Mouse (Mus musculus): ENCODE measurements around the gene Arpc3.
"Not testable (repeated sequence)": the region's sequence is repeated elsewhere in the genome, so short reads cannot be mapped to it uniquely, and the experiment has no call there.

Arpc3 gene

GRCm38 (mm10) chr5:122400628-122401302 lies 9.1 kb downstream of the Arpc3 start:
- DNase-seq: no peak

DNA sequence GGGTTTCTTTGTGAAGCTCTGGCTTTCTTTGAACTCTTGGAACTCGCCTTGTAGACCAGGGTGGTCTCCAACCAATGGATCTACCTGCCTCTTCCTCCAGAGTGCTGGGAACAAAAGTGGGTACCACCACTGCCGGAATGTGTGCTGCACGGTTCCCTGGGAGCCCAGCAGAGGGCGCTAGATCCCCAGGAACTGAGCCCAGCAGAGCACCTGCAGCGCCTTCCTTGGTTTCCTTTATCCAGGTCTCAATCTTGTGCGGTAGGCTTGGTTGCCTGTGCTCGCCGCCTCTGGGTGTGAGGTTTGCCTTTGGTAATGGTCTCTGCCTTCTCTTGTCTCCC lies 9.6 kb downstream of the Arpc3 start:
- DNase-seq: peak; percentile 81

GRCm38 (mm10) chr5:122402160-122402559 lies 10.5 kb downstream of the Arpc3 start:
- DNase-seq: no peak

DNA sequence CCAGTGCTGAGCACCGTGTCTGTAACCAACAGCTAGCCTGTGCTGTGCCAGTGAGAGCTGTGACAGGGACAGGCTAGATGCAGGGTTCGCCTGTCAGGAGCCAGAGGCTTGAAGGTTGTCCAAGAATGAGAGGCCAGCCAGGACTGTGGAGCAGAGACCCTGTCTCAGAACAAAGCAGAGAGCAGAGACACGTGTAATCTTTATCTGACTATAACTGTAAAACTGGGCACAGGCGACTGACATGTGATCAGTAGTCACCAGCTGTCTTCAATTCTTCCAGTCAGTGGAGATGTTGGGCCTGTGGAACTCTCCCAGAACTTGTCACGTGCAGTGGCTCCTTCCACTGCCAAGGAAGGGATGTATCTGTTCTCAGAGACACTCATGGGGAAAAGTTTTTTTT lies 11.1 kb downstream of the Arpc3 start:
- no peak for DNase-seq

DNA sequence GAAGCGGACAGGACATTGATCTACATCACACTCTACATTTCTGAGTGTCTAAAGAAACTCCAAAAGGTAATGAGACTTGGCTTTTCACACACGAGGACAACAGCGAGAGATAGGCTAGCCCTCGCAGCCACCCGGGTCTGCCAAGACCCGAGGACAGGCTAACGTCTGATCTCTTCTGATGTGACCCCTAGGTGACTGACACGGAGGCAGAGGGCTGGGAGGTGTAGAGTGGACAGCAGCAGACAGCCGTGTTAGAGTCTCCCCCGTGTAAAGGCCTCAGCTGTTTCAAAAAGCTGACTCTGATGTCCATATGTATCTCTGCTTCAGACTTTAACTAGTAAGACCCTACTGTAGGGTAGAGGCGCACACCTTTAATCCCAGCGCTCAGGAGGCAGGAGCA lies 11.7 kb downstream of the Arpc3 start:
- no peak for DNase-seq

DNA sequence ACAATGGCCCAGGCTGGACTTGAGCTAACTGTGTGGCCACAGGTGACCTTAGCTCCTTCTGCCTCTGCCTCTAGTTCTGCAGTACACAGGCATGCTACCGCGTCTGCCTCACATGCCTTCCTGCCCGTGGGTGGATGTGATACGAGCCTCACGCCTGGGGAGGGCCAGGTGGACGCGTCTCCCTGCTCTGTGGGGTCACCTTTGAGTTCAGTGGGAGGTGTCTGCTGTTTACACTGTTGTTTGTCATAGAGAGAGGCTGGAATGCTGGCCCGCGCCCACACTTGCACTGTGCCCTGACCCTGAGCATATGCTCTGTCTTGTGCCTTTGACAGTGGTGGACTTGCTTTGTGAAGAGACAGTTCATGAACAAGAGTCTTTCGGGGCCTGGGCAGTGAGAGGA lies 13.9 kb downstream of the Arpc3 start:
- DNase-seq: no peak

DNA sequence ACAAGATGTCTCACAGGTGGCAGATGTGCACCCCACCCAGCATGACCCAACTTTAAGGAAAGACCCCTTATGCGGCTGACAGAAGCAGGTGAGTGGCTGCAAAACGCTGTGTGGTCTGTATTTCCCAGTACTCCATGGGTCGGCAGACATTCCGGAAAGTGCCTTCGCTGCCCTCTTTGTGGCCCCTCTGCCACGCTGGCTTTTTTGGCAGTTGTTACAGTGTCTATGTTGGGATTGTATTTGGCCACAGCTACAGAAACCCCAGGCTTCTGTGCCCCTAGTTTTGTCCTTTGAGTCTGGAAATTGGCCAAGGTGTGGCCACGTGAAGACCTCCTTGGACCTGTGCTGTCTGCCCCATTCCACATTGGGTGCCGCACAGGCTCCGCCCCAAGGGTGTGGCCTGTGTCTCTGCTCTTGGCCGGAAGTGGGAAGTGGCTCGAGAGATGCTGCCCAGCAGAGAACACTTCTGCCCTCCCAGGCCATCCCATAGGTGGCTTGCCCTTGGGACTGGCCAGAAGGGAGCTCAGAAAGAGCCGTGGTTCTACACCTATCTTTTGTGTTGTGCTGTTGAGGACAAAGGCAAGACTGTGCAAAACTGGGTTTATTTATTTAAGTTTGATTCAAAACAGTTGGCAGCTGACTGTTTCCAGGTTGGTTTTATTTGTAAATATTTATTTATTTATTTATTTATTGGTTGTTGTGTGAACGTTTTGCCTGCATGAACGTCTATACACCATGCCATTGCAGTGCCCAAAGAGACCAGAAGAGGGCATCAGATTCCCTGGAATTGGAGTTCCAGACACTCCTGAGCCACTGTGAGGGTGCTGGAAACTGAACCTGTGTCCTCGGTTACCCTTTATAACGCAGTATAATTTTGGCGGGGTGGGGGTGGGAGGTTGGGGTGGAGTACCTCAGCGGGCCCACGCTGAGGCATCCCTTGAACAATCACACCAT lies 18.3 kb downstream of the Arpc3 start:
- no peak for DNase-seq

- DNase-seq: no peak
These were observed 20.2 kb downstream of the Arpc3 start for GRCm38 (mm10) chr5:122411892-122412291.

GRCm38 (mm10) chr5:122412826-122413225 lies 21.1 kb downstream of the Arpc3 start:
- no peak for DNase-seq

GRCm38 (mm10) chr5:122414351-122414750 lies 22.7 kb downstream of the Arpc3 start:
- no peak for DNase-seq

DNA sequence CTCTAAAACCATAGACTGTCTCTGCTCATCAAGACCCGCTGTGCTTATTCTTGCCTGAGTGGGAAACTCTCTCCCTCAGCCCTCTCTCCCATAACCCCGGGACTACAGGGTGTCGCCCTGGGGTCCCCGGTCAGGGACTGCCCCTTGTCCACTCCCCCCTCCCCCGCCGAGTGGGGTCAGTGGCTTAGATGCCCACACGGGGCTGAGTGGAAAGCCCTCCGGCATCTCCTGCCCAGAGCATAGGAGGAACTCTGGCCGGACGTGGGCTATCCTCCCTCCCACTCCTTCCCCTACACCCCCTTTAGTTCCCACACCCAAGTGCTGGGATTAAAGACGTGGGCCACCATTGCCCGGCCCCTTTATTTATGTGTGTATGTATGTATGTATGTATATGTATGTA lies 23.8 kb downstream of the Arpc3 start:
- DNase-seq: no peak

- DNase-seq: not testable (repeated sequence)
These were observed 29.0 kb downstream of the Arpc3 start for GRCm38 (mm10) chr5:122420676-122421075.

DNA sequence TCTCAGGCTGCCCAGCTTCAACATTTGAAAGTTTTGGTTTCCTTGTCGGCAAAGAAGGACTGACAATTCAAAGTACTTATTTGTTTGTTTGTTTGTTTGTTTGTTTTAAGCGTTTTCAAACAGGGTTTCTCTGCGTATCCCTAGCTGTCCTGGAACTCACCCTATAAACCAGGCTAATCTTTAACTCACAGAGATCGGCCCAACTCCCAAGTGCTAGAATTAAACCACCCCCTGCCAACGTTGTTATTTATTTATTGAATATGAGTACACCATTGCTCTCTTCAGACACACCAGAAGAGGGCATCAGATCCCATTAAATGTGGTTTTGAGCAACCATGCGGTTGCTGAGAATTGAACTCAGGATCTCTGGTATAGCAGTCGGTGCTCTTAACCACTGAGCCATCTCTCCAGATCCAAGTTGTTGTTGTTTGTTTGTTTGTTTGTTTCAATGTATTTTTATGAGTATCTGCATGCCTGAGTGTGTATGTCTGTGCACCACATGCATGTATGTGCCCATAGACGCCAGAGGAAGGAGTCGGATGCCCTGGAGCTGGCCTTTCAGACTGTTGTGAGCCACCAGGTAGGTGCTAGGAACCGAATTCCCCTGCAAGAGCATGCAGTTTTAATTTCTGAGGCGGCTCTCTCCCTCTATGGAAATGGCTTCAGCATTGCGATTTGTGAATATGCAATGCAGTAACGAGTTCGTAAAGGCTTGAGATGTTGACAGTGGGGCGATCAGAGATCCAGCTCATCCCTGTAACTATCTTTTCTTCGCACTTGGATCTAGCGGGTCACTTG lies 29.8 kb downstream of the Arpc3 start, which contains the start of gene Anapc7:
TSS of gene Anapc7 (plus strand) at position 423 of the 798 bp plus-strand sequence.
- no peak for DNase-seq

DNA sequence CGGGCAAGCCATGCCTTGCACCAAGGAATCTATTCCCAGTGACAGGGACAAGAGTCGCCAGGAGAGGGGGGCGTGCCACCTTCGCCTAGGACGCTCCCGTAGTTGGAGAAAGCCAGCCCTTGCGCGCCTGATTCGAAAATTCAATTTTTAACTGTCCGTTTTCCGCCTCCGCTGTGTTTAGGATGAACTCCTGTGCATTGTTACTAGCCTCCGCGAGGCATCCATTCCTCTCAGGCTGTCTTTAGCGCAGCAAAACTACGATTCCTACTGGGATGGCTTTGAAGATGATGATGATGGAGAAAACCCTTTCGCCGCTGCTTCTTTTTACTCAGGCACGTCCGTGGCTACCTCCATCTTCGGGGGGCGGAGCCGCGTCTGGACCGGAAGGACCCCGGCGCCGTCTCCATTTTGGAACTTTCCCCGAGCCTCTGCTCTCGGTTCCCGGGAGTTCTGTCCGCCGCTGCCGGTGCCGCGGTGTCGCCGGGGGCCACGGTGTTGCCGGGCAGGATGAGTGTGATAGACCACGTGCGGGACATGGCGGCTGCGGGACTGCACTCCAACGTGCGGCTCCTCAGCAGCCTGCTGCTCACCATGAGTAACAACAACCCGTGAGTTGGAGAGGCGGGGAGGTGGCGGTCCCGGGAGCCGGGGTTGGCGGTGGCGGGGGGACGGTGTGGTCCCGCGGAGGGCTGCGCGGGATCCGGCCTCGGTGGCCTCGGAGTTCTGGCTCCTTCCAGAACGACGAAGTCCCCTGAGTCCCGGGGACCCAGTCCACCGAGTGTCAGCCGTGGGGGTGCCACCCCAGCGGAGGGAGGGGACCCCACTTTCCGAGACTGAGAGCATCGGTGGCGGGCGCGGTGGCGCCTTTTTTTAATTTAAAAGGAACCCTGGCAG lies 30.6 kb downstream of the Arpc3 start:
- peak; percentile 88 for DNase-seq

DNA sequence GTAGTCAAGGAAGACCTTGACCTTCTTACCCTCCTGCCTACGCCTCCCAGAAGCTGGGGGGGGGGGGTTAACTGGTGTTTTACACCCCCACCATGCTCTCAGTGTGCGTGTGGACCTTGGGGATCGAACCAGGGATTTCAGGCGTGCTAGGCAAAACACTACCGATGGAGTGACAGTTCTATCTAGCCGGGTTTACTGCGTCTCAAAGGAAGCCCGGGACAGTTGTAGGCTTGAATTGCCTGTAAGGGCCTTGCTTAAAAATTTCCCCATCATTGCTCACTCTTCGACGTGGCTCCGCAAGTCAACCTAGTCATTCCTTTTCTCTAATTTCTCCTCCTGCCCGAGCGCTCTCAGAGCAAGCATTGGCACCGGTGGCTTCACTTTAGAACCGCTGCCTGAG lies 31.4 kb downstream of the Arpc3 start:
- DNase-seq: no peak

DNA sequence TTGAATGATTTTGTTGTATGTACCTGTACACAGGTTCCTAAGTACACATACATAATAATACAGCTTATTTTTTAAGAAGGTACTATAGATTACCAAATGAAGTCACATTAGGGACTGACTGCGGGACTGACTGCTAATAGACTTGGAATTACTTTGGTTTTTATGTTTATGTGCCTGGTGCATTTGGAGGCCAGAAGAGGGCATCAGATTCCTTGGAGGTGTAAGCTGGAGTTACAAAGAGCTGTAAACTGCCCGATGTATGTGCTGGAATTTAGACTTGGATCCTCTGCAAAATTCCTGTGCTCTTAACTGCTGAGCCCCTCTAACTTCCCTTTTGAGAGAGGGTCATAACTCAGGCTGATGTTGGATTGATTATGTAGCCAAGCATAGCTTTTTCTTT lies 33.9 kb downstream of the Arpc3 start:
- DNase-seq: no peak

GRCm38 (mm10) chr5:122430036-122430775 lies 38.5 kb downstream of the Arpc3 start:
- DNase-seq: no peak

DNA sequence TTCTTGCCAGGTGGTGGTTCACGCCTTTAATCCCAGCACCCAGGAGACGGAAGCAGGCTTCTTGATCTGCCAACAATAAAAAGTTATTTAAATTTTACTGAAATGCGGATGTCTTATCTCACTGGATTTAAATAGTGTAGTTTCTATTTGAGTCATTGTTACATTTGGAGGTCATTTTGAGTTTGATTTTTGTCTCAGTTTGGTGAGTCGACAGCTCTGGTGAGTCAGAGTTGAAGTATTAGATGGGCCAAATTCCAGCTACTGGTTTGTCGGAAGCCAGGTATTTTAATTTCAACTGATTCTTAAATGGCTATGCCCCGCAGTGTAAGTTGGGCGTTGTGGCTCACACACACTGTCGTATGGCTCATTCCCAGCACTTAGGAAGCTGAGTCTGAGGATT lies 39.5 kb downstream of the Arpc3 start:
- DNase-seq: no peak

- no peak for DNase-seq
These were observed 42.9 kb downstream of the Arpc3 start for GRCm38 (mm10) chr5:122434541-122434940.

DNA sequence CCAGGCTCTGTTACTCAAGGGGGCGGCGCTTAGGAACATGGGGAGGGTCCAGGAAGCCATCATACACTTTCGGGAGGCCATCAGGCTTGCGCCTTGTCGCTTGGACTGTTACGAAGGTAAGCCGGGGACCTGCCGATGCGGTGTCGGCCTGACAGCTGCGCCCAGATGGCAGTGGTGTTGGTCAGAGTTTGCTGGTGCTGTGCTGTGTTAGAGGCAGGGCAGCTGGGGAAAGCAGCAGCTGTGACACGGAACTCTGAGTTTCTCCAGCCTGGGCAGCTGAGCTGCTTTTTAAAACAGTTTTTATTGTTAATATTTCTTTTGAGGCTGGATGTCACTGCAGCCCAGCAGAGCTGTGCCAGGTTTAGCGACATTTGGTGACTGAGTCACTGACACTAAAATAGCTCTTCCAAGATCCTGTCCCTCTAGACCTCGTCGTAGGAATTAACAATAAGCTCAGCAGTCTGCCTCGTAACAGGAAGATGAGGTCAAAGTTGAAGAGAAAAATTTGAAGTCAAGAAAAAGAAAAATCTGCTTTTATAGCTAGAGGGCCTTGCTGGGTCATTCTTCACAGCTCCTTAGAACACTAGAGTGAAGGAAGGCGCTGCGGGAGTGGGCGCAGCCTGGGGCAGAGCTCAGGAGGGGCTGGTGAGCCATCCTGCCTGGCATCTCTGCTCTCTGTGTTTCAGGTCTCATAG lies 47.9 kb downstream of the Arpc3 start:
- no peak for DNase-seq

- no peak for DNase-seq
These were observed 48.5 kb downstream of the Arpc3 start for GRCm38 (mm10) chr5:122440095-122440630.
